Mouse (Mus musculus) lung, postnatal 0 days (tissue): Measurements from ENCODE around the gene Dynlrb2. TPM values are rescaled to one million over a fixed set of nuclear protein-coding genes. Genes with fewer than 3 reads are reported as not detected.
A peak's percentile ranks its signal among the peaks of the same experiment; 100 is the strongest.

Source experiments
- ATAC-seq: fragments of 200-750 bp; cut with Nextera tagmentation; 2 replicates; pipeline ENCODE4 v1.8.0; 2017; ENCODE audit warnings: moderate library complexity
- DNase-seq: peaks from one replicate; pipeline ENCODE4 v3.0.0-alpha.2; 2016; ENCODE audit warnings: low spot score
- H3K27ac ChIP-seq: fragments of 300-500 bp; sonication (generic); 2 replicates; pipeline ENCODE4 v1.5.1; 2014; ENCODE audit warnings: antibody characterized with exemption, mild to moderate bottlenecking, low read length, mixed read lengths
- H3K27me3 ChIP-seq: fragments of 300-500 bp; sonication (generic); replicated peaks from 2 replicates; pipeline ENCODE4 v1.6.1; 2014; ENCODE audit warnings: low read length, mixed read lengths; ENCODE audit not compliant: insufficient read depth
- H3K36me3 ChIP-seq: fragments of 300-500 bp; sonication (generic); 2 replicates; pipeline ENCODE4 v1.6.1; 2014; ENCODE audit warnings: low read length, mixed read lengths; ENCODE audit not compliant: insufficient read depth
- H3K4me1 ChIP-seq: fragments of 300-500 bp; sonication (generic); 2 replicates; pipeline ENCODE4 v1.6.1; 2014; ENCODE audit warnings: antibody characterized with exemption, low read depth, low read length, mixed read lengths; ENCODE audit not compliant: insufficient read depth
- H3K4me2 ChIP-seq: fragments of 300-500 bp; sonication (generic); replicated peaks from 2 replicates; pipeline ENCODE4 v1.6.1; 2014; ENCODE audit warnings: low read depth, mild to moderate bottlenecking, low read length, moderate library complexity, mixed read lengths
- H3K4me3 ChIP-seq: fragments of 300-500 bp; sonication (generic); 2 replicates; pipeline ENCODE4 v1.5.1; 2014; ENCODE audit warnings: low read depth, low read length
- H3K9ac ChIP-seq: fragments of 300-500 bp; sonication (generic); replicated peaks from 2 replicates; pipeline ENCODE4 v1.6.1; 2014; ENCODE audit warnings: low read depth, mild to moderate bottlenecking
- H3K9me3 ChIP-seq: fragments of 300-500 bp; sonication (generic); 2 replicates; pipeline ENCODE4 v1.6.1; 2016; ENCODE audit warnings: low read length, mixed read lengths
- CTCF ChIP-seq: IDR thresholded peaks from 2 replicates; pipeline ENCODE4 v1.5.1; 2016; ENCODE audit warnings: antibody characterized with exemption, mild to moderate bottlenecking
- EP300 ChIP-seq: IDR thresholded peaks from 2 replicates; pipeline ENCODE4 v1.6.1; 2016; ENCODE audit warnings: antibody characterized with exemption, mild to moderate bottlenecking, control low read depth
- WGBS: fragments of 180-500 bp; shearing (Covaris S2); extraction: QIAGEN DNeasy Blood & Tissue Kit; methylation state at CpG from one replicate; pipeline ENCODE4 v1.1.7; 2014; 5-methylcytosine and 5-hydroxymethylcytosine counted together
- polyA plus RNA-seq: library from polyadenylated mRNA; unstranded; fragments of >200 nt; fragmentation: Nextera tagmentation; extraction: Ambion mirVana; gene quantifications from 2 replicates; pipeline ENCODE4 v1.2.1, GENCODE M21; 2015

Gene Dynlrb2
- polyA plus RNA-seq, 1 experiment from 2014 or later, result 144 TPM

DNA sequence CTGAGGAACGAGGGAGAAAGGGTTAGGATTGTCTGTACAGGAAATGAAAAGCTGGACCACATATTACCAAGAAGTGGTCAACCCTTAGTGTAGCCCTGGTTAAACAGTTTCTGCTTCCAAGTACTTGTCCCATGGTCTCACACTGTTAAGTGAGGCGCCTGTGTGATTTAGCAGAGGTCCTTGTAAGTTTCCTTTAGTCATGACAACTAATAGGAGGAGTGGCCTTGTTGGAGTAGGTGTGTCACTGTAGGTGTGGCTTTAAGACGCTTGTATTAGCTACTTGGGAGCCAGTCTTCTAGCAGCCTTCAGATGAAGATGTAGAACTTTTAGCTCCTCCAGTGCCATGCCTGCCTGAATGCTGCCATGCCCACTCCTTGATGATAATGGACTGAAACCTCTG lies 4.5 kb downstream of the Dynlrb2 start:
- no peaks in the 10 kb centered on the region for H3K9me3 ChIP-seq
- peak; percentile 91 for DNase-seq
- no peaks in the 10 kb centered on the region for H3K36me3 ChIP-seq
- H3K9ac ChIP-seq, result no peak overlapping the region
- H3K4me3 ChIP-seq, result no peak overlapping the region
- no peak overlapping the region for H3K4me2 ChIP-seq
- H3K4me1 ChIP-seq, result peaks cover 6% of the 10 kb centered on the region
- peak; percentile 92 for ATAC-seq
- peak overlapping the region; percentile 74 for H3K27ac ChIP-seq
- no peaks in the 10 kb centered on the region for H3K27me3 ChIP-seq
- WGBS, result 48% methylated on average over 3 of the region's 3 CpGs
- TF ChIP-seq EP300 (no peak), CTCF (no peak)

DNA sequence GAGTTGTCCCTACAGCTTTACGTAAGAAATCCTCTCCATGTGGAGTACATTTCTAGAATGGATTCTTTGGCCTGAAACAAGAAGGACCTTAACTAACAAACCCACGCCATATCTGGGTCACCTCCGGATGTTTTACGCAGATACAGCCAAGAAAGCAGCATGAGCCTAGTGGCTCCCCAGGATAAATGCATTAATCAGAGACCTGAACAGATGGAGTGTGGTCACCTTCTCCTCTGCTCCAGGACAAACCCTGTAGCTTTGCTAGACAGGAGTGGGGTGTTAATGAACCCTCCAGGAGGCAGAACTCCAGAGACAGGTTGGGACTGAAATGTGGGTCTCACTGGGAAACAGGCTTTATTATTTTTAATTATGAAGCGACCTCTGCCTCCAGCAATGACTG lies 14.9 kb downstream of the Dynlrb2 start:
- H3K9me3 ChIP-seq, result 0 out of 2 replicates have a peak, but pooled peaks cover 8% of the 10 kb centered on the region
- H3K9ac ChIP-seq, result no peak overlapping the region
- WGBS, result 85% methylated on average over 5 of the region's 5 CpGs
- H3K4me1 ChIP-seq, result no peaks in the 10 kb centered on the region
- no peak for DNase-seq
- TF ChIP-seq CTCF (no peak), EP300 (no peak)
- no peaks in the 10 kb centered on the region for H3K36me3 ChIP-seq
- no peak overlapping the region for H3K4me2 ChIP-seq
- no peak for ATAC-seq
- H3K27me3 ChIP-seq, result no peaks in the 10 kb centered on the region
- H3K4me3 ChIP-seq, result no peak overlapping the region
- no peak overlapping the region for H3K27ac ChIP-seq

- Histone ChIP-seq H3K9me3 (0 out of 2 replicates have a peak, but pooled peaks cover 8% of the 10 kb centered on the region), H3K36me3 (no peaks in the 10 kb centered on the region), H3K27ac (no peak overlapping the region), H3K4me2 (no peak overlapping the region), H3K9ac (no peak overlapping the region), H3K27me3 (no peaks in the 10 kb centered on the region), H3K4me1 (no peaks in the 10 kb centered on the region), H3K4me3 (no peak overlapping the region)
- ATAC-seq (no peak), DNase-seq (no peak)
- WGBS, result 82% methylated on average over 4 of the region's 4 CpGs
- TF ChIP-seq EP300 (no peak), CTCF (no peak)
Measured at GRCm38 (mm10) chr8:116521208-116521607, 16.4 kb downstream of the Dynlrb2 start.

DNA sequence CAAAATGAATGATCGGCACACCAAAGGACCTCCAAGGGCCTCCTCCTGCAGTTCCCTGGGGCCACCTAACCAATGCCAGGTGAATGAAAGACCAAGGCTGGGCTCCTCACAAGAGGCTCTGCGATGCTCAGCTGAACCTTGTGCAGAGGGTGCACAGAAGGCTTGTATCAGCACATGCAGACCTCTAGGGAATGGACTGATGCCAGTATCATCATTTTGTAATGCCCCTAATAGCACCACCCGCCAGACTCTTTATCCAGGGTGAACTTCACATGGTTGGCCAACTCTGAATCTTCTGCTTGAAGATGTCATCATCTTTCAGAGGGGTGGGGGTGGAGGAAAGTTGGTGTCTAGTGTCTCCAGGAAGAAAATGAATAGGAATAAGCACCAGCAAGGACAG lies 16.9 kb downstream of the Dynlrb2 start:
- Histone ChIP-seq H3K27me3 (no peaks in the 10 kb centered on the region), H3K4me2 (no peak overlapping the region), H3K9me3 (0 out of 2 replicates have a peak, but pooled peaks cover 8% of the 10 kb centered on the region), H3K36me3 (no peaks in the 10 kb centered on the region), H3K4me3 (no peak overlapping the region), H3K27ac (no peak overlapping the region), H3K4me1 (no peaks in the 10 kb centered on the region), H3K9ac (no peak overlapping the region)
- TF ChIP-seq CTCF, result no peak
- TF ChIP-seq EP300, result no peak
- DNase-seq, result no peak
- ATAC-seq, result no peak
- 83% methylated on average over 3 of the region's 3 CpGs for WGBS

DNA sequence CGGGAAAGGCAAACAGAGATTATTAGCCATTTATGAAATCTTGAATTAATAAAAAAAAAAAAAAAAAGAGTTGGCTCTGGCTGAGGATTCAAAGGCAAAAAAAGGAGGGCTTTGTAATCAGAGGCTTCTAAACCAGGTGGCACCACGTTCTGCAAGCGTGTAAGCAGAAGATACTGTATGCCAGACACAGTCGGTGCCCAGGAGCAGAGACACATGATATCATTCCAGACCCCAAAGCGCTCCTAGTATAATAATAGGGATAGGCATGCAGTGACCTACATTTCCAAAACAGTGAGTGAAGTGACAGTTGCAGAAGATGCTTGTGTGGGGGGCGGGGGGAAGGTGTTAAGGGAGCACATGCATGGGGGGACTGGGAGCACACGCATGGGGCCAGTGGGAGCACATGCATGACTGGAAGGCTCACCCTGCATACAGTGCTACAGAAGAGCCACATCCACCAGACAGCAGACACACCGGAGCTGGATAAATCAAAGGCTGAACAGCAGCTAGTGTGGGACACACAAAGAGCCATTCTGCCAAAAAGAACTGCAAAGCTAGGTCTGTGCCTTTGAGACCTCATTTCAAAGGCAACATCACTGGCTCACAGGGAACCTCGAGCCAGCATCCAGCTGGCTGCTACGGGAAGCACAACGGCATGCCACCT lies 17.5 kb downstream of the Dynlrb2 start:
- Histone ChIP-seq H3K9me3 (0 out of 2 replicates have a peak, but pooled peaks cover 3% of the 10 kb centered on the region), H3K36me3 (no peaks in the 10 kb centered on the region), H3K4me3 (no peak overlapping the region), H3K27me3 (no peaks in the 10 kb centered on the region), H3K27ac (no peak overlapping the region), H3K4me1 (no peaks in the 10 kb centered on the region), H3K9ac (no peak overlapping the region), H3K4me2 (no peak overlapping the region)
- DNase-seq (no peak), ATAC-seq (no peak)
- TF ChIP-seq EP300 (no peak), CTCF (no peak)
- WGBS, result 79% methylated on average over 11 of the region's 11 CpGs

GRCm38 (mm10) chr8:116524915-116525314 lies 20.1 kb downstream of the Dynlrb2 start:
- no peak overlapping the region for H3K4me3 ChIP-seq
- DNase-seq (no peak), ATAC-seq (no peak)
- no peak overlapping the region for H3K27ac ChIP-seq
- WGBS, result 86% methylated on average over 7 of the region's 7 CpGs
- TF ChIP-seq CTCF, result no peak
- TF ChIP-seq EP300, result no peak
- no peaks in the 10 kb centered on the region for H3K27me3 ChIP-seq
- no peak overlapping the region for H3K4me2 ChIP-seq
- H3K9me3 ChIP-seq, result no peaks in the 10 kb centered on the region
- no peaks in the 10 kb centered on the region for H3K4me1 ChIP-seq
- no peak overlapping the region for H3K9ac ChIP-seq
- no peaks in the 10 kb centered on the region for H3K36me3 ChIP-seq

GRCm38 (mm10) chr8:116528736-116529135 lies 24.0 kb downstream of the Dynlrb2 start:
- no peak for TF ChIP-seq CTCF
- TF ChIP-seq EP300, result no peak
- no peak overlapping the region for H3K4me3 ChIP-seq
- no peak overlapping the region for H3K9ac ChIP-seq
- no peak overlapping the region for H3K4me2 ChIP-seq
- H3K27ac ChIP-seq, result no peak overlapping the region
- H3K9me3 ChIP-seq, result no peaks in the 10 kb centered on the region
- no peaks in the 10 kb centered on the region for H3K36me3 ChIP-seq
- no peak for DNase-seq
- H3K27me3 ChIP-seq, result no peaks in the 10 kb centered on the region
- no peak for ATAC-seq
- H3K4me1 ChIP-seq, result no peaks in the 10 kb centered on the region
- 67% methylated on average over 7 of the region's 7 CpGs for WGBS
